Mouse (Mus musculus) neural tube, embryonic 13.5 days (tissue): ENCODE measurements around the gene Hist1h1a. TPM values are rescaled to one million over a fixed set of nuclear protein-coding genes. Genes with fewer than 3 reads are reported as not detected.
"Not testable (repeated sequence)": the region's sequence is repeated elsewhere in the genome, so short reads cannot be mapped to it uniquely, and the experiment has no call there.

Experiments used
- ATAC-seq: fragments of 200-750 bp; cut with Nextera tagmentation; 2 replicates; pipeline ENCODE4 v1.8.0; 2017; ENCODE audit warnings: low read depth, mild to moderate bottlenecking, moderate TSS enrichment, moderate library complexity
- H3K27ac ChIP-seq: fragments of 300-500 bp; sonication (generic); replicated peaks from 2 replicates; pipeline ENCODE4 v1.5.1; 2015; ENCODE audit warnings: moderate library complexity, mild to moderate bottlenecking, inconsistent platforms
- H3K27me3 ChIP-seq: fragments of 300-500 bp; sonication (generic); 2 replicates; pipeline ENCODE4 v1.6.1; 2015; ENCODE audit warnings: mild to moderate bottlenecking, inconsistent platforms
- H3K36me3 ChIP-seq: fragments of 300-500 bp; sonication (generic); 2 replicates; pipeline ENCODE4 v1.6.1; 2015; ENCODE audit warnings: mild to moderate bottlenecking, inconsistent platforms
- H3K4me1 ChIP-seq: fragments of 300-500 bp; sonication (generic); replicated peaks from 2 replicates; pipeline ENCODE4 v1.6.1; 2015; ENCODE audit warnings: inconsistent platforms
- H3K4me2 ChIP-seq: fragments of 300-500 bp; sonication (generic); 2 replicates; pipeline ENCODE4 v1.6.1; 2015; ENCODE audit warnings: inconsistent platforms, mild to moderate bottlenecking, moderate library complexity
- H3K4me3 ChIP-seq: fragments of 300-500 bp; sonication (generic); 2 replicates; pipeline ENCODE4 v1.5.1; 2015; ENCODE audit warnings: mild to moderate bottlenecking, inconsistent platforms
- H3K9ac ChIP-seq: fragments of 300-500 bp; sonication (generic); 2 replicates; pipeline ENCODE4 v1.6.1; 2015; ENCODE audit warnings: moderate library complexity, mild to moderate bottlenecking, inconsistent platforms
- H3K9me3 ChIP-seq: fragments of 300-500 bp; sonication (generic); 2 replicates; pipeline ENCODE4 v1.6.1; 2016; ENCODE audit warnings: inconsistent platforms
- WGBS: fragments of 180-500 bp; shearing (Covaris S2); methylation state at CpG from one replicate; pipeline ENCODE4 v1.1.7; 2015; 5-methylcytosine and 5-hydroxymethylcytosine counted together
- polyA plus RNA-seq: library from polyadenylated mRNA; unstranded; fragments of >200 nt; fragmentation: Nextera tagmentation; extraction: Ambion mirVana; gene quantifications from 2 replicates; pipeline ENCODE4 v1.2.1, GENCODE M21; 2015

Hist1h1a gene
- polyA plus RNA-seq, 1 experiment from 2014 or later = not detected

DNA sequence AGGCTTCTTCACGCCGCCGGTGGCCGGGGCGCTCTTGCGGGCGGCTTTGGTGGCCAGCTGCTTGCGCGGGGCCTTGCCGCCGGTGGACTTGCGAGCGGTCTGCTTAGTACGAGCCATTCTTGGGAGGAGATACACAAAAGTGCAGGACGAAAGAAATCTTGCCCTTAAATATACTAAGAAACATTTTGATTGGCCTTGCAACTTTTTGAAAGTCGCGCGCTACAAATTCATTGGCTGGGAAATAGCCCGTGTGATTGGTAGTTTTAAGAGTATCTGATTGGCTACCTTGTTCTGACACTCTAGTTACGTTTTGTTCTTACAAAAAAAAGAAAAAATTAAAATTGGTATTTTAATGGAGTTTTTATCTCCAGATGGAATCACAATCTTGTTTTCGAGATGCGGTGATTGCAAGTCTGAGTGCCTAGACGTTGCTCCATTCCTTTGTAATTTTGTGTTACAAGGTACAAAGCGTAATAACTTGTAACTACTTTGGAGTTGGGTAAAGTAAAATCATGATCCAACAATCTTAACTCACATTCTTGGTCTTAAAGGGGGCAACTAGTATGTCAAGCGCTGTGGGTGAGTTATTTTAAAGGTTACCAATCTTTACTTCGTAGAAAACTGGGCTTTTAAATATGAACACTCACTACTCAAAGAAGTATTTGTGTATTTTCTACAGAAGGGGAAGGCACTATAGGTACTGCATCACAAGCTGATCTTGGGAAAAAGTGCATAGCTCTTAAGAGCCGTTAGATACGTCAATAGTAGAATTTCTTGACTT is 17.9 kb upstream of the Hist1h1a start, which contains the start of gene Hist1h3c:
Gene Hist1h3c, minus strand, starts transcription at position 222 of the 781 bp plus-strand sequence.
- peak; percentile 57 for ATAC-seq
- H3K4me2 ChIP-seq = peak within 1 kb of the TSS; percentile 71
- H3K4me3 ChIP-seq = peak within 1 kb of the TSS; percentile 41
- under 1% methylated on average over 25 of the region's 28 CpGs for WGBS
- H3K27me3 ChIP-seq = no peaks in the 10 kb centered on the region
- H3K9ac ChIP-seq = peak within 1 kb of the TSS; percentile 61
- no peaks in the 10 kb centered on the region for H3K36me3 ChIP-seq
- no peaks in the 10 kb centered on the region for H3K9me3 ChIP-seq
- peak within 1 kb of the TSS; percentile 95 for H3K27ac ChIP-seq
- H3K4me1 ChIP-seq = peaks cover 26% of the 10 kb centered on the region

DNA sequence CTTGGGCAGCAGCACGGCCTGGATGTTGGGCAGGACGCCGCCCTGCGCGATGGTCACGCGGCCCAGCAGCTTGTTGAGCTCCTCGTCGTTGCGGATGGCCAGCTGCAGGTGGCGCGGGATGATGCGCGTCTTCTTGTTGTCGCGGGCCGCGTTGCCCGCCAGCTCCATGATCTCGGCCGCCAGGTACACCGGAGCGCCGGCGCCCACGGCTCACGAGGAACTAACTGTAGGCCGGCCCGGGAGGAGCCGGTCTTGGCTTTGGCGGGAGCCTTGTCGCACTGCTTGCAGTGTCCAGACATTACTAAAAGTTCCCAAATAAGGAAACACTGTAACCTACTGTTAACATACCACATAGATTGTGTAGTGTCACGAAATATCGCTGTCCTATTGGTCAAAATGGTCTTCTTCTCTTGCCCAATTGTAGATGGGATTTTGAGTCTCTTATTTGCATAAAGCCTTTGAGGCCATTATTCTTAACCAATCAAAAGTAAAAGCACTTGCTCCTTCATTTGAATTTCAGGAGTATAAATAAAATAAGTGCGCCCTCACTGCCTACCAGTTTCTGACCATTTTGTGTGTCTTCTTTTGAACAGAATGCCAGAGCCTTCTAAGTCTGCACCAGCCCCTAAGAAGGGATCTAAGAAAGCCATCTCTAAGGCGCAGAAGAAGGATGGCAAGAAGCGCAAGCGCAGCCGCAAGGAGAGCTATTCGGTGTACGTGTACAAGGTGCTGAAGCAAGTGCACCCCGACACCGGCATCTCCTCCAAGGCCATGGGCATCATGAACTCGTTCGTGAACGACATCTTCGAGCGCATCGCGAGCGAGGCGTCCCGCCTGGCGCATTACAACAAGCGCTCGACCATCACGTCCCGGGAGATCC is 17.0 kb upstream of the Hist1h1a start, which contains the start of gene Hist1h2bb:
Gene Hist1h2bb, plus strand, starts transcription at position 534 of the 880 bp plus-strand sequence.
- peak within 1 kb of the TSS; percentile 41 for H3K4me3 ChIP-seq
- H3K36me3 ChIP-seq, H3K9me3 ChIP-seq, H3K27me3 ChIP-seq: not testable (repeated sequence)
- WGBS = under 1% methylated on average over 42 of the region's 58 CpGs
- peak; percentile 94 for ATAC-seq
- peak within 1 kb of the TSS; percentile 95 for H3K27ac ChIP-seq
- H3K9ac ChIP-seq = peak within 1 kb of the TSS; percentile 64
- peaks cover 23% of the 10 kb centered on the region for H3K4me1 ChIP-seq
- H3K4me2 ChIP-seq = peak within 1 kb of the TSS; percentile 71

DNA sequence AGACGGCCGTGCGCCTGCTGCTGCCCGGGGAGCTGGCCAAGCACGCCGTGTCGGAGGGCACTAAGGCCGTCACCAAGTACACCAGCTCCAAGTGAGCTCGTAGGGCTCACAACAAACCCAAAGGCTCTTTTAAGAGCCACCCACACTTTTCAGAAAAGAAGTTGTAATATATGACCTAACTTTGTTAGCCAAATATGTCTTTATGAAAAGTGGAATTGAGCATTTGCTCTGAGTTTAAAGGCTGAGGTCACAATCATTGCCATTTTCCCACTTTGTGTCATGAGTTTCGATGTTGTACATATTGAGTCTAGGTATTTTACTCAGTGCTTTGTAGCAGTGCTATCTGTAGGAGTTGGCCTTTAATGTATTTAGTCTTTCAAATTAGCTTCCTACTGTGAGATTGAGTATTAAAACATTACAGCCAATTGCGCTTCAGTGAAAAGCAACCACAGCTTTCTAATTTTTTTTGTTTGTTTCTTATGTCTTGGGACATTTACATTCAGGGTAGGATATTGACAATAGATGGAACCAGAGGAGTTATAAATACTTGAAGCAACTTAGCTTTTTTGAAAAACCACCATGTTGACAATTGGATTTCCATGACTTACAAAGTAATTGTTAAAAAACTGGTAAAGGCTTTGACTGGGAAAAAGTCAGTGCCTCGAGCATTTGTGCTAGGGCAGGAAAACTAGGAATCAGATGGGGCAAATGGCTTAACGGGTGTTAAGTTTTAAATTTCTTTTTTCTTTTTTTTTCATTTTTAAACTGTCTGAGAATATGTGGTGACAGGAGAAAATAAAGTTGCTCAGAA is 16.2 kb upstream of the Hist1h1a start:
- peak overlapping the region; percentile 71 for H3K4me2 ChIP-seq
- peak overlapping the region; percentile 95 for H3K27ac ChIP-seq
- H3K4me3 ChIP-seq = peak overlapping the region; percentile 41
- H3K9ac ChIP-seq = peak overlapping the region; percentile 64
- no peaks in the 10 kb centered on the region for H3K27me3 ChIP-seq
- WGBS = 3% methylated on average over 13 of the region's 13 CpGs
- ATAC-seq = no peak; the same call in 1 of the 2 replicates
- peaks cover 27% of the 10 kb centered on the region for H3K4me1 ChIP-seq
- H3K36me3 ChIP-seq = no peaks in the 10 kb centered on the region
- no peaks in the 10 kb centered on the region for H3K9me3 ChIP-seq

GRCm38 (mm10) chr13:23747892-23748288 is 15.6 kb upstream of the Hist1h1a start:
- Histone ChIP-seq H3K4me2 (peak overlapping the region; percentile 71; the same call in 1 of the 2 replicates), H3K36me3 (no peaks in the 10 kb centered on the region), H3K27me3 (no peaks in the 10 kb centered on the region), H3K27ac (peak overlapping the region; percentile 95), H3K4me3 (no peak overlapping the region), H3K9me3 (no peaks in the 10 kb centered on the region), H3K9ac (peak overlapping the region; percentile 36; the same call in 1 of the 2 replicates), H3K4me1 (peaks cover 31% of the 10 kb centered on the region)
- no peak for ATAC-seq
- 11% methylated on average over 4 of the region's 4 CpGs for WGBS

DNA sequence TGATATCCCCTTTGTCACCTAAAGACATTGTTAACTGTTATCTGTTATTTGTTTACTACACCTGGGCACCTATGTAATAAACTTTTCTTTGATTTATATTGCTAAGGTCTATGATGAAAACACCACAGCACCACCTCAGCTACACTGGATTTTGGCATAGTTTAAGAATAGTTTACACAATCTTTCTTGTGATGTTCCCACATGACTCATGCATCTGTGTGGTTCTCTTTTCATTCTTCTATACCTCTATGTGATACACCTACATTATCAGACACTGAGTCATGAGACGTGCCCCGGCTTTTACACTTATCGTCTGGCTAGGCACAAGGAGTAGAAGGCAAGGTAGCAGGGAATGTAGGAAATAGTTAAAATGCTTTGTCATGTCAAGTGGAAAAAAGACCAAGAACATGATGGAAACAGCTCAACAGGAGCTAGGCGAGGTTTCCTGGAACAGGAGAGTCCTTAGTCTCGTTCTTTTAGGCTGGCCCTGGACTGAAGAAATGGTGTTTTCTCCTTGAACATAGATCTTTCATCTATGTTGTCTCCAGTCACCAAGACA is 13.8 kb upstream of the Hist1h1a start:
- H3K36me3 ChIP-seq = no peaks in the 10 kb centered on the region
- H3K9ac ChIP-seq = no peak overlapping the region
- WGBS = 89% methylated on average over 5 of the region's 5 CpGs
- peaks cover 29% of the 10 kb centered on the region for H3K4me1 ChIP-seq
- no peak overlapping the region for H3K4me2 ChIP-seq
- H3K27ac ChIP-seq = no peak overlapping the region; the same call in 1 of the 2 replicates
- H3K27me3 ChIP-seq = no peaks in the 10 kb centered on the region
- H3K9me3 ChIP-seq = no peaks in the 10 kb centered on the region
- no peak overlapping the region for H3K4me3 ChIP-seq
- no peak for ATAC-seq

DNA sequence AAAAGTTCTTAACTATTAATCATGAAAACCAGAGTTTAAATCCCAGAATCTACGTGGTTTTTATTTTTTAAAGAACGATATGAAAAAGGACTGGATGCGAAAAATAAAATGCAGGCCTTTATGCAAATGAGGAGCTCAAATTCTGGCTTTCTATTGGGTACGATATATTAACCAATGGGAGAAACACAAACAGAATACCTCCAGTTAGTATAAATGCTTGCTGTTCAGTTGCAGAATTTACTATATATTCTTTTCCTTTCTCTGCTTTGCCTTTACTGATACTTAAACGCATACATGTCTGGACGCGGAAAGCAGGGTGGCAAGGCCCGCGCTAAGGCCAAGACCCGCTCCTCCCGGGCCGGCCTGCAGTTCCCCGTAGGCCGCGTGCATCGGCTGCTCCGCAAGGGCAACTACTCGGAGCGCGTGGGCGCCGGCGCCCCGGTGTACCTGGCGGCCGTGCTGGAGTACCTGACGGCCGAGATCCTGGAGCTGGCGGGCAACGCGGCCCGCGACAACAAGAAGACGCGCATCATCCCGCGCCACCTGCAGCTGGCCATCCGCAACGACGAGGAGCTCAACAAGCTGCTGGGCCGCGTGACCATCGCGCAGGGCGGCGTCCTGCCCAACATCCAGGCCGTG is 12.5 kb upstream of the Hist1h1a start, which contains the start of gene Hist1h2ab:
Gene Hist1h2ab, plus strand, starts transcription at position 288 of the 639 bp plus-strand sequence.
- Histone ChIP-seq H3K4me3 (peak within 1 kb of the TSS; percentile 45), H3K4me1 (peaks cover 29% of the 10 kb centered on the region), H3K27ac (peak within 1 kb of the TSS; percentile 95), H3K9ac (peak within 1 kb of the TSS; percentile 66), H3K4me2 (peak within 1 kb of the TSS; percentile 67)
- WGBS = 2% methylated on average over 33 of the region's 47 CpGs
- H3K36me3 ChIP-seq, H3K9me3 ChIP-seq, H3K27me3 ChIP-seq: not testable (repeated sequence)
- peak; percentile 40; the same call in 1 of the 2 replicates for ATAC-seq

DNA sequence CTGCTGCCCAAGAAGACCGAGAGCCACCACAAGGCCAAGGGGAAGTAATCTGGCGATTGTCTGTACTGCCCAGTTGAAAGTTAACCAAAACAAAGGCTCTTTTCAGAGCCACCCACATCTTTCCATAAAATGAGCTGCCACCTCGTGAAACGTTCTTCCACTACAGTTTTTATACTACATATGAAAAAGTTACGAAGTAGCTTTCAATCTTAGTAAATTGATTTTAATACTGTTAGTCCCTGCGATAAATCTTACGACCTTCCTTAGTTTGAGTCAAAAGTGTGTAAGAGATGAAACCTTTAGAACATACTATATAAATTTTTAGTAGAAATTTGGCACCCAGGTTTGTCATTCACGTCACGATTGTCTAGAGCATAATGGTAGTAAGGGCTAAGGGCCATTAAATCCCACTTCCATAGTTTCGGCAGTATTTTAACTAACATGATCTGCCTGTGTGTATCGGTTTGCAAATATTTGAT is 11.9 kb upstream of the Hist1h1a start:
- peaks cover 29% of the 10 kb centered on the region for H3K4me1 ChIP-seq
- peak overlapping the region; percentile 67 for H3K4me2 ChIP-seq
- H3K9me3 ChIP-seq = no peaks in the 10 kb centered on the region
- peak; percentile 44; the same call in 1 of the 2 replicates for ATAC-seq
- H3K4me3 ChIP-seq = peak overlapping the region; percentile 45
- no peaks in the 10 kb centered on the region for H3K27me3 ChIP-seq
- H3K27ac ChIP-seq = peak overlapping the region; percentile 95
- peak overlapping the region; percentile 66; the same call in 1 of the 2 replicates for H3K9ac ChIP-seq
- under 1% methylated on average over 11 of the region's 11 CpGs for WGBS
- no peaks in the 10 kb centered on the region for H3K36me3 ChIP-seq

DNA sequence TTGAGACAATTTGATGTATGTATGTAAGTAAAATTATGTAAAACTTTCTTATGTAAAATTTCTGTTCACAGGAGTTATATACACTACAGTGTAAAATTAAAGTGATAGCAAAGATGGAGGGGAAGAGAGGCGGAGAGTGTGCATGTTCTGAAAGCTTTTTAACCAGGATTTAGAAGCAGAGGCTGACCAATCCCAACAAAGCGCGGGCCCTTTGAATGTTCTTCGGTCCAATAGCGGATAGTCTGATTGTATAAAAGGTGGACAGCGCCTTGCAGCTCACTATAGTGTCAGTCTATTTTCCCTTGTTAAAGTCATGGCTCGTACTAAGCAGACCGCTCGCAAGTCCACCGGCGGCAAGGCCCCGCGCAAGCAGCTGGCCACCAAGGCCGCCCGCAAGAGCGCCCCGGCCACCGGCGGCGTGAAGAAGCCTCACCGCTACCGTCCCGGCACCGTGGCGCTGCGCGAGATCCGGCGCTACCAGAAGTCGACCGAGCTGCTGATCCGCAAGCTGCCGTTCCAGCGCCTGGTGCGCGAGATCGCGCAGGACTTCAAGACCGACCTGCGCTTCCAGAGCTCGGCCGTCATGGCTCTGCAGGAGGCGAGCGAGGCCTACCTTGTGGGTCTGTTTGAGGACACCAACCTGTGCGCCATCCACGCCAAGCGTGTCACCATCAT is 11.3 kb upstream of the Hist1h1a start, which contains the start of gene Hist1h3b:
Gene Hist1h3b, plus strand, starts transcription at position 201 of the 675 bp plus-strand sequence.
- H3K9ac ChIP-seq = peak within 1 kb of the TSS; percentile 66
- peaks cover 27% of the 10 kb centered on the region for H3K4me1 ChIP-seq
- H3K27ac ChIP-seq = peak within 1 kb of the TSS; percentile 95
- H3K27me3 ChIP-seq, H3K9me3 ChIP-seq, H3K36me3 ChIP-seq: not testable (repeated sequence)
- WGBS = 1% methylated on average over 16 of the region's 47 CpGs
- H3K4me3 ChIP-seq = peak within 1 kb of the TSS; percentile 45
- ATAC-seq = peak; percentile 76
- peak within 1 kb of the TSS; percentile 67 for H3K4me2 ChIP-seq

- peak overlapping the region; percentile 67 for H3K4me2 ChIP-seq
- H3K4me3 ChIP-seq = peak overlapping the region; percentile 23; the same call in 1 of the 2 replicates
- no peaks in the 10 kb centered on the region for H3K36me3 ChIP-seq
- no peaks in the 10 kb centered on the region for H3K27me3 ChIP-seq
- whole genome bisulfite sequencing = 4% methylated on average over 6 of the region's 6 CpGs
- ATAC-seq = no peak
- no peaks in the 10 kb centered on the region for H3K9me3 ChIP-seq
- peaks cover 26% of the 10 kb centered on the region for H3K4me1 ChIP-seq
- no peak overlapping the region for H3K9ac ChIP-seq
- H3K27ac ChIP-seq = peak overlapping the region; percentile 1; the same call in 1 of the 2 replicates
Measured at GRCm38 (mm10) chr13:23752742-23753172, 10.7 kb upstream of the Hist1h1a start.
